Mouse (Mus musculus): ENCODE results near the gene Cdyl2.

- TF ChIP-seq HCFC1 (IDR thresholded peaks at IDR 0.05; ENCODE audit: borderline replicate concordance, insufficient read depth, low read length), result no peak
- TF ChIP-seq CHD2 (IDR thresholded peaks at IDR 0.05; ENCODE audit: low read depth, low read length), result no peak
- no peak for TF ChIP-seq MAFK (IDR thresholded peaks at IDR 0.05; ENCODE audit: insufficient read depth, low read depth, low read length)
- no peak for TF ChIP-seq ZC3H11A (IDR thresholded peaks at IDR 0.05; ENCODE audit: borderline replicate concordance, low read depth, low read length)
Measured at GRCm38 (mm10) chr8:116540136-116540535, 192.7 kb downstream of the Cdyl2 start.
